Mouse (Mus musculus) brain, adult 2 months (tissue): ENCODE data around the gene Parp8.

Source experiments
- DNase-seq: peaks from one replicate; pipeline ENCODE4 v3.0.0; 2011; ENCODE audit warnings: low read depth, low spot score

Parp8 gene

GRCm38 (mm10) chr13:117025226-117026067 lies at the start of gene Parp8:
Gene Parp8, minus strand, starts transcription at chr13:117025537.
- DNase-seq = peak; percentile 79

- peak; percentile 16 for DNase-seq
These were observed 37.4 kb upstream of the Parp8 start for GRCm38 (mm10) chr13:117062628-117063315.

GRCm38 (mm10) chr13:117056466-117056865 lies 31.1 kb upstream of the Parp8 start:
- DNase-seq = no peak

- DNase-seq = no peak
These were observed 29.6 kb upstream of the Parp8 start for GRCm38 (mm10) chr13:117054811-117055496.

- peak; percentile 7 for DNase-seq
These were observed 27.4 kb upstream of the Parp8 start for GRCm38 (mm10) chr13:117052748-117053147.

- peak; percentile 88 for DNase-seq
These were observed 23.2 kb upstream of the Parp8 start for GRCm38 (mm10) chr13:117048541-117048971.

- no peak for DNase-seq
These were observed 18.2 kb upstream of the Parp8 start for GRCm38 (mm10) chr13:117043567-117043966.

- no peak for DNase-seq
These were observed 15.7 kb upstream of the Parp8 start for GRCm38 (mm10) chr13:117041021-117041420.

- no peak for DNase-seq
These were observed 10.9 kb upstream of the Parp8 start for GRCm38 (mm10) chr13:117036277-117036676.

- DNase-seq = no peak
These were observed 9.8 kb upstream of the Parp8 start for GRCm38 (mm10) chr13:117035121-117035520.

GRCm38 (mm10) chr13:117034676-117035075 lies 9.3 kb upstream of the Parp8 start:
- no peak for DNase-seq

GRCm38 (mm10) chr13:117033676-117034308 lies 8.5 kb upstream of the Parp8 start:
- no peak for DNase-seq

GRCm38 (mm10) chr13:117032402-117032801 lies 7.1 kb upstream of the Parp8 start:
- no peak for DNase-seq

GRCm38 (mm10) chr13:117031546-117031945 lies 6.2 kb upstream of the Parp8 start:
- no peak for DNase-seq

- DNase-seq = no peak
These were observed 2.9 kb upstream of the Parp8 start for GRCm38 (mm10) chr13:117028221-117028620.

- no peak for DNase-seq
These were observed 2.0 kb upstream of the Parp8 start for GRCm38 (mm10) chr13:117027336-117027735.

- no peak for DNase-seq
These were observed 991 bp upstream of the Parp8 start for GRCm38 (mm10) chr13:117026276-117026780.

- peak; percentile 48 for DNase-seq
These were observed 466 bp downstream of the Parp8 start for GRCm38 (mm10) chr13:117024916-117025225.

GRCm38 (mm10) chr13:117024127-117024915 lies 1.0 kb downstream of the Parp8 start:
- DNase-seq = peak; percentile 82

- DNase-seq = peak; percentile 38
These were observed 1.8 kb downstream of the Parp8 start for GRCm38 (mm10) chr13:117023346-117024050.
